Mouse (Mus musculus): Measurements from ENCODE around the gene Kcnd2. TPM values are rescaled to one million over a fixed set of nuclear protein-coding genes. Genes with fewer than 3 reads are reported as not detected.

The Kcnd2 gene
- not detected for polyA plus RNA-seq (2012; fragmentation: generic; extraction: Trizol)

GRCm38 (mm10) chr6:21215491-21216191 is at the start of gene Kcnd2:
Kcnd2 (plus strand) TSS chr6:21215503.

All from C3H10T1/2 (cell line).